Mouse (Mus musculus) c-Kit-positive CD71-negative TER-119-negative erythroid progenitor cells, embryonic 14.5 days (primary cell): Measurements from ENCODE around the gene Defb29.
A peak's percentile ranks its signal among the peaks of the same experiment; 100 is the strongest.

ENCODE experiments used
- DNase-seq: peaks from one replicate; pipeline ENCODE4 v3.0.0-alpha.2; 2013; ENCODE audit warnings: low read depth

Gene Defb29

GRCm38 (mm10) chr2:152539944-152540710 is at the start of gene Defb29:
TSS of gene Defb29 (minus strand) at chr2:152540098.
- DNase-seq, result no peak

- no peak for DNase-seq
Observed at GRCm38 (mm10) chr2:152589021-152589420, 49.1 kb upstream of the Defb29 start.

GRCm38 (mm10) chr2:152588450-152588849 is 48.6 kb upstream of the Defb29 start:
- no peak for DNase-seq

GRCm38 (mm10) chr2:152586926-152587560 is 47.1 kb upstream of the Defb29 start:
- peak; percentile 35 for DNase-seq

GRCm38 (mm10) chr2:152580612-152581011 is 40.7 kb upstream of the Defb29 start:
- no peak for DNase-seq

- DNase-seq, result no peak
Observed at GRCm38 (mm10) chr2:152580107-152580506, 40.2 kb upstream of the Defb29 start, which contains the start of gene Defb19. TSS of gene Defb19 (minus strand) at chr2:152580312.

GRCm38 (mm10) chr2:152573484-152573883 is 33.6 kb upstream of the Defb29 start:
- no peak for DNase-seq

GRCm38 (mm10) chr2:152572114-152572794 is 32.4 kb upstream of the Defb29 start, which contains the start of gene Defb21:
TSS of gene Defb21 (plus strand) at chr2:152572744.
- no peak for DNase-seq

- DNase-seq, result no peak
Observed at GRCm38 (mm10) chr2:152570313-152570712, 30.4 kb upstream of the Defb29 start.

- DNase-seq, result no peak
Observed at GRCm38 (mm10) chr2:152569881-152570280, 30.0 kb upstream of the Defb29 start.

GRCm38 (mm10) chr2:152569038-152569437 is 29.1 kb upstream of the Defb29 start, which contains the start of gene Gm17416:
TSS of gene Gm17416 (plus strand) at chr2:152569338.
- no peak for DNase-seq

- DNase-seq, result no peak
Observed at GRCm38 (mm10) chr2:152556655-152557054, 16.8 kb upstream of the Defb29 start.

GRCm38 (mm10) chr2:152553774-152554423 is 14.0 kb upstream of the Defb29 start:
- no peak for DNase-seq

- DNase-seq, result no peak
Observed at GRCm38 (mm10) chr2:152548124-152548523, 8.2 kb upstream of the Defb29 start.

- peak; percentile 18 for DNase-seq
Observed at GRCm38 (mm10) chr2:152544691-152545090, 4.8 kb upstream of the Defb29 start.

- DNase-seq, result no peak
Observed at GRCm38 (mm10) chr2:152543478-152543877, 3.6 kb upstream of the Defb29 start.

- DNase-seq, result no peak
Observed at GRCm38 (mm10) chr2:152542897-152543296, 3.0 kb upstream of the Defb29 start.

GRCm38 (mm10) chr2:152541979-152542378 is 2.1 kb upstream of the Defb29 start:
- no peak for DNase-seq

GRCm38 (mm10) chr2:152517981-152518380 is 21.9 kb downstream of the Defb29 start, which contains the start of gene Defb28:
TSS of gene Defb28 (plus strand) at chr2:152518255.
- no peak for DNase-seq

GRCm38 (mm10) chr2:152516084-152516483 is 23.8 kb downstream of the Defb29 start:
- no peak for DNase-seq

- no peak for DNase-seq
Observed at GRCm38 (mm10) chr2:152511592-152511991, 28.3 kb downstream of the Defb29 start, which contains the start of gene Defb26. TSS of gene Defb26 (minus strand) at chr2:152511692.

GRCm38 (mm10) chr2:152503950-152504349 is 35.9 kb downstream of the Defb29 start:
- DNase-seq, result no peak
